8 mouse cellular contexts compared by ENCODE assay signal in genomic region chr3:90294064-90294440, GRCm38 (mm10). TPM values are rescaled to one million over a fixed set of nuclear protein-coding genes. Genes with fewer than 3 reads are reported as not detected.
DNase-seq lines count a peak whose midpoint lies in the region; ATAC-seq and TF ChIP-seq lines count a peak whose summit lies in the region.

No protein-coding gene starts in this region.

- no peak for TF ChIP-seq EP300 in heart, postnatal 0 days (IDR thresholded peaks at IDR 0.05; ENCODE audit: low read depth)
- no peak for TF ChIP-seq EP300 in liver, postnatal 0 days (IDR thresholded peaks at IDR 0.05; ENCODE audit: low read depth)

- WGBS in lung, embryonic 14.5 days = 1% methylated on average over 11 of the region's 11 CpGs
- 4% methylated on average over 11 of the region's 11 CpGs for WGBS in heart, postnatal 0 days
- WGBS in liver, postnatal 0 days (ENCODE audit: insufficient replicate concordance) = 5% methylated on average over 11 of the region's 11 CpGs

- peak; percentile 43 for DNase-seq in lung, embryonic 14.5 days
- DNase-seq in lung, adult 18-20 months = no peak
- DNase-seq in brain, adult 2 months (ENCODE audit: low read depth, low spot score) = peak; percentile 28
- peak; percentile 12 for DNase-seq in heart, postnatal 0 days (ENCODE audit: low spot score)
- no peak for DNase-seq in liver, postnatal 0 days
- no peak for DNase-seq in adrenal gland, postnatal 4 days (ENCODE audit: low spot score in 2 of 2)
- DNase-seq in lung, postnatal 14 days = no peak

- peaks cover 9% of the 10 kb centered on the region; the same call in 1 of the 2 replicates for H3K4me1 ChIP-seq in lung, embryonic 14.5 days (ENCODE audit: insufficient read depth)
- H3K4me1 ChIP-seq in heart, postnatal 0 days (ENCODE audit: control insufficient read depth, insufficient read depth) = peaks cover 25% of the 10 kb centered on the region
- peaks cover 20% of the 10 kb centered on the region for H3K4me1 ChIP-seq in liver, postnatal 0 days (ENCODE audit: insufficient read depth)

- peak overlapping the region; percentile 96 for H3K27ac ChIP-seq in lung, embryonic 14.5 days (ENCODE audit: low read depth)
- H3K27ac ChIP-seq in heart, postnatal 0 days (ENCODE audit: low read depth) = peak overlapping the region; percentile 99
- H3K27ac ChIP-seq in liver, postnatal 0 days (ENCODE audit: low read depth) = peak overlapping the region; percentile 99

- H3K27me3 ChIP-seq in lung, embryonic 14.5 days (ENCODE audit: insufficient read depth, low read length) = no peaks in the 10 kb centered on the region
- no peaks in the 10 kb centered on the region for H3K27me3 ChIP-seq in heart, postnatal 0 days (ENCODE audit: control insufficient read depth, insufficient read depth, low read length)
- H3K27me3 ChIP-seq in liver, postnatal 0 days (ENCODE audit: insufficient read depth, low read length) = no peaks in the 10 kb centered on the region

- peaks cover 8% of the 10 kb centered on the region; the same call in 1 of the 2 replicates for H3K36me3 ChIP-seq in lung, embryonic 14.5 days (ENCODE audit: insufficient read depth)
- no peaks in the 10 kb centered on the region; the same call in 1 of the 2 replicates for H3K36me3 ChIP-seq in heart, postnatal 0 days (replicated peaks; ENCODE audit: control insufficient read depth, insufficient read depth, low read length)
- 0 out of 2 replicates have a peak, but pooled peaks cover 3% of the 10 kb centered on the region for H3K36me3 ChIP-seq in liver, postnatal 0 days (replicated peaks; ENCODE audit: insufficient read depth, low read length)

- H3K4me3 ChIP-seq in lung, embryonic 14.5 days (ENCODE audit: low read depth, low read length) = peak overlapping the region; percentile 89
- H3K4me3 ChIP-seq in heart, postnatal 0 days (ENCODE audit: low read depth, low read length) = peak overlapping the region; percentile 96
- H3K4me3 ChIP-seq in liver, postnatal 0 days (ENCODE audit: low read depth, low read length) = peak overlapping the region; percentile 90

- ATAC-seq in lung, embryonic 14.5 days (ENCODE audit: insufficient read depth) = no peak
- no peak for ATAC-seq in heart, postnatal 0 days (ENCODE audit: insufficient read depth, low read depth)
- no peak for ATAC-seq in liver, postnatal 0 days
- no peak for ATAC-seq in inflammation-experienced regulatory T-cells, adult 6 months

- H3K4me2 ChIP-seq in lung, embryonic 14.5 days = peak overlapping the region; percentile 71
- H3K4me2 ChIP-seq in heart, postnatal 0 days (ENCODE audit: low read depth, low read length) = peak overlapping the region; percentile 78
- peak overlapping the region; percentile 78 for H3K4me2 ChIP-seq in liver, postnatal 0 days (ENCODE audit: low read depth, low read length)

- TF ChIP-seq CTCF in lung, embryonic 14.5 days (IDR thresholded peaks at IDR 0.05; ENCODE audit: low read depth) = no peak
- TF ChIP-seq CTCF in heart, postnatal 0 days (IDR thresholded peaks at IDR 0.05; ENCODE audit: low read depth) = no peak
- no peak for TF ChIP-seq CTCF in liver, postnatal 0 days (IDR thresholded peaks at IDR 0.05; ENCODE audit: low read depth)

- peak overlapping the region; percentile 94 for H3K9ac ChIP-seq in lung, embryonic 14.5 days
- H3K9ac ChIP-seq in heart, postnatal 0 days (replicated peaks; ENCODE audit: low read depth, low read length) = peak overlapping the region; percentile 97
- H3K9ac ChIP-seq in liver, postnatal 0 days (replicated peaks) = peak overlapping the region; percentile 95

- no peaks in the 10 kb centered on the region for H3K9me3 ChIP-seq in lung, embryonic 14.5 days (ENCODE audit: low read depth, low read length)
- no peaks in the 10 kb centered on the region for H3K9me3 ChIP-seq in heart, postnatal 0 days (replicated peaks; ENCODE audit: control insufficient read depth, low read length)
- H3K9me3 ChIP-seq in liver, postnatal 0 days (ENCODE audit: low read length) = no peaks in the 10 kb centered on the region

RNA-seq across cellular contexts. Expression of gene Gatad2b, which starts 1.1 kb away (rescaled TPM):
- polyA plus RNA-seq in lung, embryonic 14.5 days (2014; fragmentation: Nextera tagmentation; extraction: Ambion mirVana) = 14.6 and 15.8 TPM in 2 replicates
- 14.1 and 25.3 TPM in 2 replicates for total RNA-seq in heart, postnatal 0 days (2014; rRNA removed; ENCODE audit: low replicate concordance)
- polyA plus RNA-seq in heart, postnatal 0 days (2015; fragmentation: Nextera tagmentation; extraction: Ambion mirVana) = 5.8 and 6.4 TPM in 2 replicates
- 2.3 and 3.1 TPM in 2 replicates for polyA plus RNA-seq in liver, postnatal 0 days (2015; fragmentation: Nextera tagmentation; extraction: Ambion mirVana)
- polyA plus RNA-seq in inflammation-experienced regulatory T-cells, adult 6 months (2017; shearing (Covaris generic)) = 10 to 100 TPM; 14.9 to 34.0 (median 28.3) TPM
- 100 to 1,000 TPM in 1 of 2 experiments, 10 to 100 TPM in 1; 90.7 to 105 TPM for total RNA-seq in adrenal gland, postnatal 4 days (2021)

RNA-seq across cellular contexts. Expression of gene Dennd4b, which starts 29.1 kb away (rescaled TPM):
- polyA plus RNA-seq in lung, embryonic 14.5 days (2014; fragmentation: Nextera tagmentation; extraction: Ambion mirVana) = 4.4 and 6.1 TPM in 2 replicates
- 18.4 and 32.6 TPM in 2 replicates for total RNA-seq in heart, postnatal 0 days (2014; rRNA removed; ENCODE audit: low replicate concordance)
- polyA plus RNA-seq in heart, postnatal 0 days (2015; fragmentation: Nextera tagmentation; extraction: Ambion mirVana) = 3.4 and 4.6 TPM in 2 replicates
- 2.0 TPM in 2 replicates for polyA plus RNA-seq in liver, postnatal 0 days (2015; fragmentation: Nextera tagmentation; extraction: Ambion mirVana)
- 10 to 100 TPM; 19.6 to 25.8 (median 24.2) TPM for polyA plus RNA-seq in inflammation-experienced regulatory T-cells, adult 6 months (2017; shearing (Covaris generic))
- total RNA-seq in adrenal gland, postnatal 4 days (2021) = 10 to 100 TPM; 15.5 to 17.4 TPM

RNA-seq across cellular contexts. Expression of gene Crtc2, which starts 40.1 kb away (rescaled TPM):
- 19.3 and 19.6 TPM in 2 replicates for polyA plus RNA-seq in lung, embryonic 14.5 days (2014; fragmentation: Nextera tagmentation; extraction: Ambion mirVana)
- total RNA-seq in heart, postnatal 0 days (2014; rRNA removed; ENCODE audit: low replicate concordance) = 11.6 and 17.8 TPM in 2 replicates
- 6.3 and 7.2 TPM in 2 replicates for polyA plus RNA-seq in heart, postnatal 0 days (2015; fragmentation: Nextera tagmentation; extraction: Ambion mirVana)
- 6.6 and 7.9 TPM in 2 replicates for polyA plus RNA-seq in liver, postnatal 0 days (2015; fragmentation: Nextera tagmentation; extraction: Ambion mirVana)
- 10 to 100 TPM; 35.6 to 48.0 (median 37.0) TPM for polyA plus RNA-seq in inflammation-experienced regulatory T-cells, adult 6 months (2017; shearing (Covaris generic))
- total RNA-seq in adrenal gland, postnatal 4 days (2021) = 10 to 100 TPM; 57.6 to 57.9 TPM

RNA-seq across cellular contexts. Expression of gene Slc39a1, which starts 46.1 kb away (rescaled TPM):
- 85.2 and 85.3 TPM in 2 replicates for polyA plus RNA-seq in lung, embryonic 14.5 days (2014; fragmentation: Nextera tagmentation; extraction: Ambion mirVana)
- total RNA-seq in heart, postnatal 0 days (2014; rRNA removed; ENCODE audit: low replicate concordance) = 157 and 158 TPM in 2 replicates
- polyA plus RNA-seq in heart, postnatal 0 days (2015; fragmentation: Nextera tagmentation; extraction: Ambion mirVana) = 93.3 and 95.5 TPM in 2 replicates
- polyA plus RNA-seq in liver, postnatal 0 days (2015; fragmentation: Nextera tagmentation; extraction: Ambion mirVana) = 41.7 and 54.0 TPM in 2 replicates
- polyA plus RNA-seq in inflammation-experienced regulatory T-cells, adult 6 months (2017; shearing (Covaris generic)) = 10 to 100 TPM; 35.0 to 72.7 (median 59.5) TPM
- 100 to 1,000 TPM; 136 TPM for total RNA-seq in adrenal gland, postnatal 4 days (2021)

RNA-seq across cellular contexts. Expression of gene Creb3l4, which starts 50.7 kb away (rescaled TPM):
- 5.4 and 6.5 TPM in 2 replicates for polyA plus RNA-seq in lung, embryonic 14.5 days (2014; fragmentation: Nextera tagmentation; extraction: Ambion mirVana)
- 2.4 TPM in 1 of 2 replicates, not detected in the other for total RNA-seq in heart, postnatal 0 days (2014; rRNA removed; ENCODE audit: low replicate concordance)
- 1.2 TPM in 2 replicates for polyA plus RNA-seq in heart, postnatal 0 days (2015; fragmentation: Nextera tagmentation; extraction: Ambion mirVana)
- 0.15 and 0.41 TPM in 2 replicates for polyA plus RNA-seq in liver, postnatal 0 days (2015; fragmentation: Nextera tagmentation; extraction: Ambion mirVana)
- polyA plus RNA-seq in inflammation-experienced regulatory T-cells, adult 6 months (2017; shearing (Covaris generic)) = not detected
- under 1 TPM; 0.87 to 0.98 TPM for total RNA-seq in adrenal gland, postnatal 4 days (2021)

Comparison
In these comparisons a context has a peak if more than half of its experiments do, and no peak if none do; other contexts are left out.
1. DNase-seq: peak in lung, embryonic 14.5 days (single experiment), brain, adult 2 months (single experiment) and heart, postnatal 0 days (single experiment); none in lung, adult 18-20 months (0 of 2), liver, postnatal 0 days (single experiment), adrenal gland, postnatal 4 days (0 of 2) and lung, postnatal 14 days (single experiment).
2. Peak in every context shown above with its lines, with median percentiles within 50 percentile points of each other: H3K27ac ChIP-seq, H3K4me2 ChIP-seq, H3K4me3 ChIP-seq and H3K9ac ChIP-seq.